Mouse (Mus musculus) erythroblast, embryonic 14.5 days (primary cell): Measurements from ENCODE around the gene Gpr31b. TPM values are rescaled to one million over a fixed set of nuclear protein-coding genes. Genes with fewer than 3 reads are reported as not detected.
"Not testable (repeated sequence)": the region's sequence is repeated elsewhere in the genome, so short reads cannot be mapped to it uniquely, and the experiment has no call there.

Experiments
- H3K27me3 ChIP-seq: 2 replicates; pipeline ENCODE4 v1.6.1; 2012; ENCODE audit warnings: inconsistent platforms; ENCODE audit not compliant: control insufficient read depth
- H3K36me3 ChIP-seq: 2 replicates; pipeline ENCODE4 v1.6.1; 2012; ENCODE audit warnings: mild to moderate bottlenecking, inconsistent platforms; ENCODE audit not compliant: control insufficient read depth
- H3K4me1 ChIP-seq: 2 replicates; pipeline ENCODE4 v1.6.1; 2012; ENCODE audit warnings: inconsistent platforms; ENCODE audit not compliant: control insufficient read depth
- H3K4me3 ChIP-seq: replicated peaks from 2 replicates; pipeline ENCODE3; 2012; ENCODE audit warnings: moderate library complexity, mild to moderate bottlenecking, inconsistent platforms
- H3K9me3 ChIP-seq: 2 replicates; pipeline ENCODE4 v1.6.1; 2012; ENCODE audit warnings: low read length, inconsistent platforms, mixed read lengths; ENCODE audit not compliant: control insufficient read depth
- GATA1 ChIP-seq: IDR thresholded peaks from 2 replicates; pipeline ENCODE4 v1.6.1; 2012; ENCODE audit warnings: low read length, inconsistent platforms, mixed read lengths
- TAL1 ChIP-seq: IDR thresholded peaks from 3 replicates; pipeline ENCODE4 v1.6.1; 2012; ENCODE audit warnings: low read length, inconsistent platforms, mixed read lengths
- polyA plus RNA-seq: library from polyadenylated mRNA; stranded (reverse); fragments of >175 nt; gene quantifications from 2 replicates; pipeline ENCODE4 v1.2.3, GENCODE M21; 2012

Gene Gpr31b
- polyA plus RNA-seq, 1 experiment, result not detected

DNA sequence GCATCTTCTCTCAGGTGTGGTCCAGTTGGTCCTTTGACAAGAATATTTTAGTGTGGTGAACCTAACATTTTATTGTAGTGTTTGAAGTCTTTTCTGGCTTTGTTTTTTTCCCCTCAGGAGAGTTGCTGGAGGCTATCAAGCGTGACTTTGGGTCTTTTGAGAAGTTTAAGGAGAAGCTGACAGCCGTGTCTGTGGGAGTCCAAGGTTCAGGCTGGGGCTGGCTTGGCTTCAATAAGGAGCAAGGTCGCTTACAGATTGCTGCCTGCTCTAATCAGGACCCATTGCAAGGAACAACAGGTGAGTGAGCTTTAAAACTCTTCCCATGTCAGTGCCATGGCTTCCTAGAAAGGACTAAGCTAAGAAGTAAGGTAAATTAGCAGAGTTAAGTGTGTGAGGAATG, 38.8 kb downstream of the Gpr31b start:
- TF ChIP-seq TAL1, result no peak
- no peak for TF ChIP-seq GATA1
- no peaks in the 10 kb centered on the region for H3K9me3 ChIP-seq
- no peaks in the 10 kb centered on the region for H3K27me3 ChIP-seq
- peaks cover 17% of the 10 kb centered on the region for H3K4me1 ChIP-seq
- H3K36me3 ChIP-seq, result peaks cover 57% of the 10 kb centered on the region
- no peak overlapping the region for H3K4me3 ChIP-seq

DNA sequence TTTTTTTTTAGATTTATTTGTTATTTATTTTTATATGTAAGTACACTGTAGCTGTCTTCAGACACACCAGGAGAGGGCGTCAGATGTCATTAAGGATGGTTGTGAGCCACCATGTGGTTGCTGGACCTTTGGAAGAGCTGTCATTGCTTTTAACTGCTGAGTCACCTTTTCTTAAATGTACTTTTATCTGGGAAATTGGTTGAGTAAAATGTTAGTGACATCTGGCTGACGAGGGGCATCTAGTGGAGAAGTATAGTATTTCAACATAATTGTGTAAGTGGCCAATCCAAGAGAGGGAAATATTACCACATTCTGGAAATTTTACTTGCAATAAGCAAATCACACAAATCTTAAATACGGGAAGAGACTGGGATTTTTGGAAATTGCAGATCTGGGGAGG, 42.2 kb downstream of the Gpr31b start:
- Histone ChIP-seq H3K27me3 (no peaks in the 10 kb centered on the region), H3K4me1 (peaks cover 43% of the 10 kb centered on the region), H3K4me3 (no peak overlapping the region), H3K36me3 (peaks cover 42% of the 10 kb centered on the region), H3K9me3 (no peaks in the 10 kb centered on the region; the same call in 1 of the 2 replicates)
- TF ChIP-seq GATA1, result no peak
- no peak for TF ChIP-seq TAL1

DNA sequence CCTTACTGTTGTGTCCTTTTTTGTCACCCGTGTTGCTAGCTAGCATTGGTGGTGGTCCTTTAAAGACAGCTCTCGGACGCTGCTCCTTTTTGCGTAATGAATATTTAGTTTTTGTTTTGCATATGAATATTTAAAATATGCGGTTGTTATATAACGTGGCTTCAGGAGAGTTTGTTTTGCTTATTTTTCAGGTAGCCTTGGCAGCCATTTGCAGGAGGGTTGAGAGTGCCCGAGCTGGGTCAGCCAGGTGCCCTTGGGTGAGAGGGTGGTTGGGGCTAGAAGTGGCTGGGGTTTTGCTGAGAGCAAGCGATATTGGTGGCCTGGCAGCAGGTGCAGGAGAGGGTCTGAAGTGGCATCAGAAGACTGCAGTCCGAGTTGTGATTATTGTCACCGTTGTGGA, 43.6 kb downstream of the Gpr31b start:
- Histone ChIP-seq H3K4me1 (peaks cover 46% of the 10 kb centered on the region), H3K9me3 (no peaks in the 10 kb centered on the region; the same call in 1 of the 2 replicates), H3K27me3 (no peaks in the 10 kb centered on the region), H3K36me3 (peaks cover 28% of the 10 kb centered on the region), H3K4me3 (peak overlapping the region; percentile 97)
- TF ChIP-seq TAL1, result no peak
- TF ChIP-seq GATA1, result no peak

DNA sequence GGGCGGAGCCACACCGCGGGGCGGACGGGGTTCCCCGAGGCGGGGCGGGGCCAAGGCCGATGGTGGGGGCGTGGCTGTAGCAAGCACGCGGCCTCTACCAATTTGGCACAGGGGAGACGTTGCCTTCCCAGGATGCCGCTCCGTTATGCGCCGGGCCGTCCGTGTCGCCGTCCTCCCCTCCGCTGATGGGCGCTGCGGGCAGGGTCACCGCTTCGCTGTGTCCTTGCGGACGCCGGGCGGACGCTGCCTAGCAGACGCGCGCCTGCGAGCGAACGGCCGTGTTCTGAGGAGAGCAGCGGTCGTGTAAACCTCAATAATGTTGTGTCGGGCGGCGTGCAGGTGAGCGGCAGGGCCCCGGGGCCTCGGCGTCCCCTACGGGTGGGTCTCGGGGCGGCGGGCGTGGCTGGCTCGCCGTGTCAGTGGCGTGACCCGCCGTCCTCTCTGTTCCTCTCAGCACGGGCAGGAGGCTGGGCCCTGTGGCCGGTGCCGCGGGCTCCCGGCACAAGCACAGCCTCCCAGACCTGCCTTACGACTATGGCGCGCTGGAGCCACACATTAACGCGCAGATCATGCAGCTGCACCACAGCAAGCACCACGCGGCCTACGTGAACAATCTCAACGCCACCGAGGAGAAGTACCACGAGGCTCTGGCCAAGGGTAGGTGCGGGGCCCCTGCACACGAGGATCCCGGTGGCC, 44.2 kb downstream of the Gpr31b start:
- TF ChIP-seq GATA1 (no peak), TAL1 (no peak)
- peaks cover 46% of the 10 kb centered on the region for H3K4me1 ChIP-seq
- peak overlapping the region; percentile 97 for H3K4me3 ChIP-seq

DNA sequence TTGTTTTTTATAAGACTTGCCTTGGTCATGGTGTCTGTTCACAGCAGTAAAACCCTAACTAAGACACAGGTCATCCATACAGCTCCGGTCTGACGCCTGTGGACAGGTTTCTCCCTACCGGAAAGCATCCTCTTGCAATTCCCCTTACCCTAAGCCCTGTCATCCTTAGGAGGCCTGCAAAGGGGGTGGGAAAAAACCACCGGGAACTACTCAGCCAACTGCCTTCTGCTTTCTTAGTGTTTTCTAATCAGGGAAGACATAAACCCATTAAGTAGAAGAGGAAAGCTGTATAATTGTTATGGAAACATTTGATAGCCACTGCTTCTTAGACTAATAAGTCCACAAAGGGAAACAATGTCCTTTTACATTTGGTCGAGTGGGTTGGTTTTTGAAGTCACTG, 45.1 kb downstream of the Gpr31b start:
- H3K27me3 ChIP-seq, result no peaks in the 10 kb centered on the region
- TF ChIP-seq GATA1, result no peak
- TF ChIP-seq TAL1, result no peak
- H3K4me1 ChIP-seq, result peaks cover 46% of the 10 kb centered on the region
- peaks cover 14% of the 10 kb centered on the region for H3K36me3 ChIP-seq
- H3K9me3 ChIP-seq, result no peaks in the 10 kb centered on the region; the same call in 1 of the 2 replicates
- H3K4me3 ChIP-seq, result peak overlapping the region; percentile 97

More for the DNA sequence above, 44.2 kb downstream of the Gpr31b start:
- Histone ChIP-seq H3K27me3 (no peaks in the 10 kb centered on the region), H3K36me3 (peaks cover 22% of the 10 kb centered on the region), H3K9me3 (no peaks in the 10 kb centered on the region; the same call in 1 of the 2 replicates)

DNA sequence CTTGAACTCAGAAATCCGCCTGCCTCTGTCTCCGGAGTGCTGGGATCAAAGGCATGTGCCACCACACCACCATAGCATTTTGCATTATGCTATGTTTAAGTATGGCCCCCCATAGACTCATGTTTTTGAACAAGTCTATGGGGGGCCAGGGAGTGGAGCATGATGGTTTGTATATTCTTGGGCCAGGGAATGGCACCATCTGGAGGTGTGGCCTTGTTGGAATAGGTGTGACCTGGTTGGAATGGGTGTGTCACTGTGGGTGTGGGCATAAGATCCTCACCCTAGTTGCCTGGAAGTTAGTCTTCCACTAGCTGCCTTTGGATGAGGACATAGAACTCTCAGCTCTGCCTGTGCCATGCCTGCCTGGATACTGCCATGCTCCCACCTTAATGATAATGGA, 45.5 kb downstream of the Gpr31b start, which contains the start of gene Sod2:
Gene Sod2, plus strand, starts transcription at position 301 of the 400 bp plus-strand sequence.
- not testable (repeated sequence) for H3K27me3 ChIP-seq, H3K9me3 ChIP-seq
- H3K4me1 ChIP-seq, result peaks cover 46% of the 10 kb centered on the region
- peaks cover 12% of the 10 kb centered on the region for H3K36me3 ChIP-seq
- H3K4me3 ChIP-seq, result peak within 1 kb of the TSS; percentile 97

DNA sequence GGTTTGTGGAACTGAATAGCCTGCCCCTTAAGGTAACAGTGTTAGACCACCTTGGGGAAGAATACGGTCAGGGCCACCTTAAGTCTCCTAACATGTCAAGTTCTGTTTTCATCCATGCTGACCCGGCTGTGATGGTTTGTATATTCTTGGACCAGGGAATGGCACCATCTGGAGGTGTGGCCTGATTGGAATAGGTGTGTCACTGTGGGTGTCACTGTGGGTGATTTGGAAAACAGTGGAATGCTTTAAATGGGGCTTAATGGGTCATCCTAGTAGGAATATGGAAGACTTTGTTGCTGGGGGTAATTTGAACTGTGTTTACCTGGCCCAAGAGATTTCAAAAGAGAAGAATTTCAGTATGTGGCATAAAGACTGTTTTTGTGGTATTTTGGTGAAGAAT, 47.7 kb downstream of the Gpr31b start:
- H3K9me3 ChIP-seq, H3K4me3 ChIP-seq, H3K36me3 ChIP-seq, H3K27me3 ChIP-seq: not testable (repeated sequence)
- H3K4me1 ChIP-seq, result peaks cover 39% of the 10 kb centered on the region

DNA sequence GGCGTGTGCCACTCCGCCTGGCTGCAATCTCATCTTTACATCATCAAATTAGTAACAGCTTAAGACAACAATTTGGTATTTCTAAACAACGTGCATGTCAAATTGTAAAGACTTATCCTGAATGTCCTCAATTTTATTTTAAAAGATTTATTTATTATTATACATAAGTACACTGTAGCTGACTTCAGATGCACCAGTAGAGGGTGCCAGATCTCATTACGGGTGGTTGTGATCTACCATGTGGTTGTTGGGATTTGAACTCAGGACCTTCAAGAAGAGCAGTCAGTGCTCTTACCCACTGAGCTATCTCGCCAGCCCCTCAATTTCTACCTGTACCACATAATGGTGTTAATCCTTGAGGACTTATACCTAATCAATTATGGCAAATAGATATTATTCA, 49.9 kb downstream of the Gpr31b start:
- H3K36me3 ChIP-seq, H3K9me3 ChIP-seq, H3K27me3 ChIP-seq, H3K4me3 ChIP-seq: not testable (repeated sequence)
- H3K4me1 ChIP-seq, result peaks cover 19% of the 10 kb centered on the region

Other genes with a start within 250 kb of the Gpr31b start
- gene Mas1, start 184.2 kb downstream of the Gpr31b start, polyA plus RNA-seq, result not detected in 2 replicates
- not detected in 2 replicates for gene Mrgprh, start 176.3 kb downstream of the Gpr31b start, polyA plus RNA-seq
- 0.02 and 0.06 TPM in 2 replicates for gene Pnldc1, start 142.1 kb downstream of the Gpr31b start, polyA plus RNA-seq
- 2.7 and 2.9 TPM in 2 replicates for gene Tcp1, start 136.6 kb downstream of the Gpr31b start, polyA plus RNA-seq
- 3.9 and 6.6 TPM in 2 replicates for gene Mrpl18, start 136.0 kb downstream of the Gpr31b start, polyA plus RNA-seq
- gene Acat3, start 111.7 kb downstream of the Gpr31b start, polyA plus RNA-seq, result 0.18 TPM in 1 of 2 replicates, not detected in the other
- gene Acat2, start 91.5 kb downstream of the Gpr31b start, polyA plus RNA-seq, result 0.38 and 0.69 TPM in 2 replicates
- 0.81 and 0.91 TPM in 2 replicates for gene Wtap, start 58.1 kb downstream of the Gpr31b start, polyA plus RNA-seq
- gene Sod2, start 45.5 kb downstream of the Gpr31b start, polyA plus RNA-seq, result 30.9 and 38.6 TPM in 2 replicates
- not detected in 2 replicates for gene Tcp10b, start 8.8 kb upstream of the Gpr31b start, polyA plus RNA-seq
- gene Unc93a, start 79.5 kb upstream of the Gpr31b start, polyA plus RNA-seq, result not detected in 2 replicates
- not detected in 2 replicates for gene Smok2a, start 168.9 kb upstream of the Gpr31b start, polyA plus RNA-seq
- gene Smok2b, start 178.0 kb upstream of the Gpr31b start, polyA plus RNA-seq, result not detected in 2 replicates